Mouse (Mus musculus) gastrocnemius, adult 18-20 months (tissue): ENCODE data around the gene Cryba4. TPM values are rescaled to one million over a fixed set of nuclear protein-coding genes. Genes with fewer than 3 reads are reported as not detected.

ENCODE experiments used
- DNase-seq: peaks from one replicate; pipeline ENCODE4 v3.0.0; 2021; ENCODE audit warnings: low spot score
- total RNA-seq, 2 experiments: library from RNA; stranded (reverse); gene quantifications; 2 replicates each; pipeline ENCODE4 v1.2.3; 2021

Cryba4 gene
- total RNA-seq, 2 experiments from 2014 or later: 0.57 to 0.68 TPM

GRCm38 (mm10) chr5:112206543-112207255 lies 45.6 kb downstream of the Cryba4 start:
- no peak for DNase-seq

- DNase-seq: no peak
Measured at GRCm38 (mm10) chr5:112199656-112200055, 52.7 kb downstream of the Cryba4 start.

Other genes with a start within 250 kb of the Cryba4 start
- gene Crybb1, start 3.3 kb upstream of the Cryba4 start, total RNA-seq: 1 to 10 TPM; 1.2 to 1.9 TPM
- gene Tpst2, start 24.2 kb upstream of the Cryba4 start, total RNA-seq: 10 to 100 TPM; 16.0 to 22.4 TPM
- gene Tfip11, start 73.8 kb upstream of the Cryba4 start, total RNA-seq: 10 to 100 TPM; 13.0 to 13.2 TPM
- gene Srrd, start 90.5 kb upstream of the Cryba4 start, total RNA-seq: 1 to 10 TPM; 4.3 to 5.0 TPM
- 1 to 10 TPM; 6.9 to 7.1 TPM for gene Hps4, start 90.6 kb upstream of the Cryba4 start, total RNA-seq
- gene Gm6583, start 103.5 kb upstream of the Cryba4 start, total RNA-seq: not detected
- gene Asphd2, start 142.3 kb upstream of the Cryba4 start, total RNA-seq: under 1 TPM; 0.30 to 0.40 TPM
- not detected for gene Gm6588, start 196.9 kb upstream of the Cryba4 start, total RNA-seq